22 mouse cellular contexts compared by ENCODE assay signal in the genomic region with DNA sequence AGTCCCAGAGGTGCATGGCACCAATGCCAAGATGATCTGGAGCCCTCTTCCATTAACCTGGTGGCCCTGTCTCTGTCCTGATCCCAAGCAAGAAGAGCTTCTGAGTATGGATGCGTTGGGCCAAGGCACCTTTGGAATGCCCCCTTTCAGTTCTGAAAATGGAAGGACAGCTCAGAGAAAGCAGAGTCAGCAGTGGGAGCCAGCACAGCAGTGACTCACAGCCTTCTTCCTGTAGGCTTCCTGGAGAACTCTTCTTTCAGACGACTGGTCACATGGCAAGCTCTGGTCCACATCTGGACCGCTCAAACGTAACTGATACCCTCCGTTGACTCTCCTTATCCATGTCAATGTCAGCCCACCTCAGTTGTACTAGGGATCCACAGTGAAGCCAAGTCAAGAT.
DNase-seq lines count a peak whose midpoint lies in the region; ATAC-seq and TF ChIP-seq lines count a peak whose summit lies in the region.
"Had no signal": no experiment of that assay in that cellular context is flagged by ENCODE, and none has a peak within 500 bp of the region (broad histone marks: within the 10 kb centered on the region; RNA-seq: fewer than 3 reads in every experiment).

No protein-coding gene starts in this region.

- H3K4me3 ChIP-seq in layer of hippocampus, adult 2 months: no peak overlapping the region
- H3K4me3 ChIP-seq in liver, adult 2 months (ENCODE audit: insufficient read depth, low read depth, low read length): no peak overlapping the region
- no peak overlapping the region for H3K4me3 ChIP-seq in cortical plate, adult 2 months (ENCODE audit: insufficient read depth, low read length)
- no peak overlapping the region for H3K4me3 ChIP-seq in forebrain, embryonic 11.5 days (ENCODE audit: low read depth, low read length)
- H3K4me3 ChIP-seq: embryonic facial prominence, embryonic 13.5 days; embryonic facial prominence, embryonic 15.5 days; forebrain, embryonic 12.5 days had no signal

- ATAC-seq in frontal cortex, adult (ENCODE audit: low TSS enrichment): peak; percentile 55
- ATAC-seq in forebrain, embryonic 11.5 days (replicated peaks; ENCODE audit: low FRiP score): no peak
- ATAC-seq: forebrain, embryonic 14.5 days; forebrain, embryonic 16.5 days had no signal

- peak overlapping the region; percentile 18; the same call in 1 of the 2 replicates for H3K27ac ChIP-seq in layer of hippocampus, adult 2 months
- H3K27ac ChIP-seq in liver, adult 2 months (replicated peaks; ENCODE audit: insufficient read depth, low read depth, low read length): no peak overlapping the region
- H3K27ac ChIP-seq in cortical plate, adult 2 months (ENCODE audit: insufficient read depth, low read length): 0 out of 2 replicates have a peak overlapping the region, but pooled peaks have one; percentile 48
- no peak overlapping the region for H3K27ac ChIP-seq in forebrain, embryonic 11.5 days (ENCODE audit: low read depth, low read length)
- H3K27ac ChIP-seq: embryonic facial prominence, embryonic 13.5 days; embryonic facial prominence, embryonic 15.5 days; forebrain, embryonic 12.5 days had no signal

- WGBS in liver, adult 2 months: 71% methylated on average over 5 of the region's 5 CpGs
- WGBS in forebrain, embryonic 11.5 days: 84% methylated on average over 5 of the region's 5 CpGs

- H3K79me2 ChIP-seq in liver, adult 2 months (ENCODE audit: control insufficient read depth, insufficient read depth, low read length): no peaks in the 10 kb centered on the region

- DNase-seq in frontal cortex, postnatal 25 days (ENCODE audit: low spot score in 2 of 2): no peak
- DNase-seq in layer of hippocampus, adult 2 months (ENCODE audit: low spot score in 2 of 2): no peak
- no peak for DNase-seq in layer of hippocampus, postnatal 25 days (ENCODE audit: extremely low spot score in 1 of 2, low spot score in 1 of 2)
- DNase-seq in liver, adult 2 months (ENCODE audit: extremely low read depth, low read depth, low spot score): peak; percentile 4
- no peak for DNase-seq in liver
- no peak for DNase-seq in forebrain, embryonic 11.5 days (ENCODE audit: low spot score)
- DNase-seq: adrenal gland, adult 2 months; adrenal gland, postnatal 10 days; adrenal gland, postnatal 25 days; cerebellum, adult 11-12 months; cerebellum, adult 2 months; cerebellum, adult 9-10 months; cerebellum, postnatal 10 days; cerebellum, postnatal 25 days; embryo, embryonic 11 days had no signal

- no peak overlapping the region for H3K9ac ChIP-seq in liver, adult 2 months (ENCODE audit: low read depth, low read length)
- H3K9ac ChIP-seq in forebrain, embryonic 11.5 days (ENCODE audit: low read length): no peak overlapping the region
- H3K9ac ChIP-seq: embryonic facial prominence, embryonic 13.5 days; embryonic facial prominence, embryonic 15.5 days; forebrain, embryonic 12.5 days had no signal

- no peak overlapping the region for H3K4me2 ChIP-seq in forebrain, embryonic 11.5 days (ENCODE audit: low read depth, low read length, severe bottlenecking)
- H3K4me2 ChIP-seq: embryonic facial prominence, embryonic 13.5 days; embryonic facial prominence, embryonic 15.5 days; forebrain, embryonic 12.5 days had no signal

- no peaks in the 10 kb centered on the region for H3K36me3 ChIP-seq in liver, adult 2 months (ENCODE audit: control insufficient read depth, insufficient read depth, low read length)
- no peaks in the 10 kb centered on the region for H3K36me3 ChIP-seq in forebrain, embryonic 11.5 days (ENCODE audit: control insufficient read depth, insufficient read depth, low read length)
- H3K36me3 ChIP-seq: embryonic facial prominence, embryonic 13.5 days; embryonic facial prominence, embryonic 15.5 days; forebrain, embryonic 12.5 days had no signal

- no peak for TF ChIP-seq CTCF in layer of hippocampus, adult 2 months (conservative IDR thresholded peaks at IDR 0.05)
- no peak for TF ChIP-seq CTCF in liver, adult 2 months (IDR thresholded peaks at IDR 0.05; ENCODE audit: low read depth, low read length)
- no peak for TF ChIP-seq CTCF in cortical plate, adult 2 months (IDR thresholded peaks at IDR 0.05; ENCODE audit: extremely low read depth, insufficient read depth, low read length)

- H3K9me3 ChIP-seq in forebrain, embryonic 11.5 days (ENCODE audit: control insufficient read depth, low read length): no peaks in the 10 kb centered on the region
- H3K9me3 ChIP-seq: embryonic facial prominence, embryonic 13.5 days; embryonic facial prominence, embryonic 15.5 days; forebrain, embryonic 12.5 days had no signal

- H3K27me3 ChIP-seq in liver, adult 2 months (ENCODE audit: control insufficient read depth, insufficient read depth, low read length): no peaks in the 10 kb centered on the region
- H3K27me3 ChIP-seq in forebrain, embryonic 11.5 days (ENCODE audit: control insufficient read depth, insufficient read depth, low read length): no peaks in the 10 kb centered on the region
- H3K27me3 ChIP-seq: embryonic facial prominence, embryonic 13.5 days; embryonic facial prominence, embryonic 15.5 days; forebrain, embryonic 12.5 days had no signal

- no peak for TF ChIP-seq POLR2A in liver, adult 2 months (IDR thresholded peaks at IDR 0.05; ENCODE audit: extremely low read depth, insufficient read depth, low read length)
- no peak for TF ChIP-seq POLR2A in cortical plate, adult 2 months (IDR thresholded peaks at IDR 0.05; ENCODE audit: extremely low read depth, insufficient read depth, low read length)

- H3K4me1 ChIP-seq in liver, adult 2 months (ENCODE audit: control insufficient read depth, insufficient read depth, low read length): no peaks in the 10 kb centered on the region
- H3K4me1 ChIP-seq in cortical plate, adult 2 months (ENCODE audit: control insufficient read depth, insufficient read depth, low read length): peaks cover 19% of the 10 kb centered on the region
- no peaks in the 10 kb centered on the region for H3K4me1 ChIP-seq in forebrain, embryonic 11.5 days (replicated peaks; ENCODE audit: control insufficient read depth, insufficient read depth, low read length)
- H3K4me1 ChIP-seq: embryonic facial prominence, embryonic 13.5 days; embryonic facial prominence, embryonic 15.5 days; forebrain, embryonic 12.5 days had no signal

Comparison
In these comparisons a context has a peak if more than half of its experiments do, and no peak if none do; other contexts are left out.
1. H3K27ac ChIP-seq: peak in layer of hippocampus, adult 2 months (single experiment) and cortical plate, adult 2 months (single experiment); none in liver, adult 2 months (single experiment) and forebrain, embryonic 11.5 days (single experiment).